Mouse (Mus musculus) neural tube, embryonic 13.5 days (tissue): ENCODE measurements around the gene Gucy2c. TPM values are rescaled to one million over a fixed set of nuclear protein-coding genes. Genes with fewer than 3 reads are reported as not detected.

ENCODE experiments used
- ATAC-seq: fragments of 200-750 bp; cut with Nextera tagmentation; 2 replicates; pipeline ENCODE4 v1.8.0; 2017; ENCODE audit warnings: low read depth, mild to moderate bottlenecking, moderate TSS enrichment, moderate library complexity
- H3K27ac ChIP-seq: fragments of 300-500 bp; sonication (generic); replicated peaks from 2 replicates; pipeline ENCODE4 v1.5.1; 2015; ENCODE audit warnings: moderate library complexity, mild to moderate bottlenecking, inconsistent platforms
- H3K27me3 ChIP-seq: fragments of 300-500 bp; sonication (generic); 2 replicates; pipeline ENCODE4 v1.6.1; 2015; ENCODE audit warnings: mild to moderate bottlenecking, inconsistent platforms
- H3K36me3 ChIP-seq: fragments of 300-500 bp; sonication (generic); 2 replicates; pipeline ENCODE4 v1.6.1; 2015; ENCODE audit warnings: mild to moderate bottlenecking, inconsistent platforms
- H3K4me1 ChIP-seq: fragments of 300-500 bp; sonication (generic); replicated peaks from 2 replicates; pipeline ENCODE4 v1.6.1; 2015; ENCODE audit warnings: inconsistent platforms
- H3K4me2 ChIP-seq: fragments of 300-500 bp; sonication (generic); 2 replicates; pipeline ENCODE4 v1.6.1; 2015; ENCODE audit warnings: inconsistent platforms, mild to moderate bottlenecking, moderate library complexity
- H3K4me3 ChIP-seq: fragments of 300-500 bp; sonication (generic); 2 replicates; pipeline ENCODE4 v1.5.1; 2015; ENCODE audit warnings: mild to moderate bottlenecking, inconsistent platforms
- H3K9ac ChIP-seq: fragments of 300-500 bp; sonication (generic); 2 replicates; pipeline ENCODE4 v1.6.1; 2015; ENCODE audit warnings: moderate library complexity, mild to moderate bottlenecking, inconsistent platforms
- H3K9me3 ChIP-seq: fragments of 300-500 bp; sonication (generic); 2 replicates; pipeline ENCODE4 v1.6.1; 2016; ENCODE audit warnings: inconsistent platforms
- WGBS: fragments of 180-500 bp; shearing (Covaris S2); methylation state at CpG from one replicate; pipeline ENCODE4 v1.1.7; 2015; 5-methylcytosine and 5-hydroxymethylcytosine counted together
- microRNA-seq: library from miRNA; unstranded; fragments of <30 nt; microRNA quantifications from one replicate; pipeline ENCODE4, GENCODE M21; 2016
- polyA plus RNA-seq: library from polyadenylated mRNA; unstranded; fragments of >200 nt; fragmentation: Nextera tagmentation; extraction: Ambion mirVana; gene quantifications from 2 replicates; pipeline ENCODE4 v1.2.1, GENCODE M21; 2015

The Gucy2c gene
- polyA plus RNA-seq, 1 experiment from 2014 or later = 0.28 TPM

GRCm38 (mm10) chr6:136653331-136653730 lies 128.2 kb downstream of the Gucy2c start:
- Histone ChIP-seq H3K4me3 (no peak overlapping the region), H3K9me3 (no peaks in the 10 kb centered on the region), H3K4me2 (no peak overlapping the region), H3K9ac (no peak overlapping the region), H3K27me3 (no peaks in the 10 kb centered on the region), H3K4me1 (no peaks in the 10 kb centered on the region), H3K36me3 (no peaks in the 10 kb centered on the region), H3K27ac (no peak overlapping the region)
- WGBS = 69% methylated on average over 5 of the region's 5 CpGs
- ATAC-seq = no peak

- ATAC-seq = no peak
- no peak overlapping the region for H3K27ac ChIP-seq
- no peak overlapping the region for H3K4me2 ChIP-seq
- no peaks in the 10 kb centered on the region for H3K36me3 ChIP-seq
- H3K27me3 ChIP-seq = no peaks in the 10 kb centered on the region
- no peaks in the 10 kb centered on the region for H3K9me3 ChIP-seq
- peaks cover 9% of the 10 kb centered on the region for H3K4me1 ChIP-seq
- H3K9ac ChIP-seq = no peak overlapping the region
- 89% methylated on average over 8 of the region's 8 CpGs for WGBS
- no peak overlapping the region for H3K4me3 ChIP-seq
These were observed 130.9 kb downstream of the Gucy2c start for GRCm38 (mm10) chr6:136650664-136651063.

- ATAC-seq = no peak
- no peak overlapping the region for H3K4me3 ChIP-seq
- WGBS = 81% methylated on average over 10 of the region's 10 CpGs
- no peaks in the 10 kb centered on the region for H3K36me3 ChIP-seq
- H3K9ac ChIP-seq = no peak overlapping the region
- peaks cover 12% of the 10 kb centered on the region for H3K4me1 ChIP-seq
- no peak overlapping the region for H3K27ac ChIP-seq
- no peak overlapping the region for H3K4me2 ChIP-seq
- peaks cover 5% of the 10 kb centered on the region for H3K9me3 ChIP-seq
- no peaks in the 10 kb centered on the region for H3K27me3 ChIP-seq
These were observed 134.1 kb downstream of the Gucy2c start for GRCm38 (mm10) chr6:136647455-136647861.

Small RNA genes within 50 kb of the gene (microRNA-seq; reads per million reads assigned to microRNA genes)
- not detected for gene Gm44364

Other genes with a start within 250 kb of the Gucy2c start
- gene Plbd1, start 119.8 kb downstream of the Gucy2c start, polyA plus RNA-seq = 0.59 and 1.2 TPM in 2 replicates
- gene Hist4h4, start 22.6 kb upstream of the Gucy2c start, polyA plus RNA-seq = 0.40 and 0.56 TPM in 2 replicates
- 108 and 135 TPM in 2 replicates for gene H2afj, start 26.5 kb upstream of the Gucy2c start, polyA plus RNA-seq
- 1.1 and 1.3 TPM in 2 replicates for gene BC049715, start 45.9 kb upstream of the Gucy2c start, polyA plus RNA-seq
- 79.6 and 85.0 TPM in 2 replicates for gene Wbp11, start 46.5 kb upstream of the Gucy2c start, polyA plus RNA-seq
- 1.7 and 2.1 TPM in 2 replicates for gene Smco3, start 53.7 kb upstream of the Gucy2c start, polyA plus RNA-seq
- 0.34 and 0.59 TPM in 2 replicates for gene Art4, start 76.0 kb upstream of the Gucy2c start, polyA plus RNA-seq
- gene Mgp, start 94.1 kb upstream of the Gucy2c start, polyA plus RNA-seq = 30.1 and 32.9 TPM in 2 replicates
- gene Erp27, start 140.4 kb upstream of the Gucy2c start, polyA plus RNA-seq = not detected in 2 replicates
- not detected in 2 replicates for gene Pde6h, start 142.1 kb upstream of the Gucy2c start, polyA plus RNA-seq
- 16.6 and 19.8 TPM in 2 replicates for gene Arhgdib, start 160.1 kb upstream of the Gucy2c start, polyA plus RNA-seq